Mouse (Mus musculus) midbrain, embryonic 13.5 days (tissue): Measurements from ENCODE around the gene Rbfox3. TPM values are rescaled to one million over a fixed set of nuclear protein-coding genes. Genes with fewer than 3 reads are reported as not detected.
A peak's percentile ranks its signal among the peaks of the same experiment; 100 is the strongest.

ENCODE experiments used
- ATAC-seq: fragments of 200-750 bp; cut with Nextera tagmentation; 2 replicates; pipeline ENCODE4 v1.8.0; 2017; ENCODE audit warnings: mild to moderate bottlenecking, moderate TSS enrichment, moderate library complexity
- H3K27ac ChIP-seq: fragments of 300-500 bp; sonication (generic); 2 replicates; pipeline ENCODE4 v1.5.1; 2015; ENCODE audit warnings: inconsistent platforms, mild to moderate bottlenecking, moderate library complexity
- H3K27me3 ChIP-seq: fragments of 300-500 bp; sonication (generic); 2 replicates; pipeline ENCODE4 v1.6.1; 2015; ENCODE audit warnings: mild to moderate bottlenecking, inconsistent platforms
- H3K36me3 ChIP-seq: fragments of 300-500 bp; sonication (generic); 2 replicates; pipeline ENCODE4 v1.6.1; 2015; ENCODE audit warnings: mild to moderate bottlenecking, inconsistent platforms
- H3K4me1 ChIP-seq: fragments of 300-500 bp; sonication (generic); replicated peaks from 2 replicates; pipeline ENCODE4 v1.6.1; 2015; ENCODE audit warnings: inconsistent platforms
- H3K4me2 ChIP-seq: fragments of 300-500 bp; sonication (generic); replicated peaks from 2 replicates; pipeline ENCODE4 v1.6.1; 2015; ENCODE audit warnings: moderate library complexity, mild to moderate bottlenecking, inconsistent platforms
- H3K4me3 ChIP-seq: fragments of 300-500 bp; sonication (generic); replicated peaks from 2 replicates; pipeline ENCODE4 v1.5.1; 2015; ENCODE audit warnings: mild to moderate bottlenecking, inconsistent platforms
- H3K9ac ChIP-seq: fragments of 300-500 bp; sonication (generic); replicated peaks from 2 replicates; pipeline ENCODE4 v1.6.1; 2015; ENCODE audit warnings: mild to moderate bottlenecking, inconsistent platforms
- H3K9me3 ChIP-seq: fragments of 300-500 bp; sonication (generic); 2 replicates; pipeline ENCODE4 v1.6.1; 2016; ENCODE audit warnings: mild to moderate bottlenecking, inconsistent platforms
- WGBS: fragments of 180-500 bp; shearing (Covaris S2); methylation state at CpG from one replicate; pipeline ENCODE4 v1.1.7; 2015; 5-methylcytosine and 5-hydroxymethylcytosine counted together
- microRNA-seq: library from miRNA; unstranded; fragments of <30 nt; microRNA quantifications from one replicate; pipeline ENCODE4, GENCODE M21; 2016
- polyA plus RNA-seq: library from polyadenylated mRNA; unstranded; fragments of >200 nt; fragmentation: Nextera tagmentation; extraction: Ambion mirVana; gene quantifications from 2 replicates; pipeline ENCODE4 v1.2.1, GENCODE M21; 2015

Rbfox3 gene
- polyA plus RNA-seq, 1 experiment from 2014 or later = 29.9 TPM

- Histone ChIP-seq H3K36me3 (no peaks in the 10 kb centered on the region), H3K9me3 (no peaks in the 10 kb centered on the region), H3K4me3 (no peak overlapping the region), H3K27ac (no peak overlapping the region), H3K9ac (no peak overlapping the region), H3K4me1 (peaks cover 6% of the 10 kb centered on the region), H3K4me2 (no peak overlapping the region), H3K27me3 (peaks cover 14% of the 10 kb centered on the region; the same call in 1 of the 2 replicates)
- WGBS = 9% methylated on average over 3 of the region's 3 CpGs
- peak; percentile 44 for ATAC-seq
Measured at GRCm38 (mm10) chr11:118445843-118446242, 465.6 kb downstream of the Rbfox3 start.

- 28% methylated on average over 10 of the region's 11 CpGs for whole genome bisulfite sequencing
- Histone ChIP-seq H3K9ac (no peak overlapping the region; the same call in 1 of the 2 replicates), H3K4me3 (no peak overlapping the region), H3K36me3 (no peaks in the 10 kb centered on the region), H3K4me2 (no peak overlapping the region), H3K27ac (no peak overlapping the region), H3K9me3 (no peaks in the 10 kb centered on the region), H3K4me1 (peaks cover 25% of the 10 kb centered on the region), H3K27me3 (peaks cover 14% of the 10 kb centered on the region; the same call in 1 of the 2 replicates)
- no peak for ATAC-seq
Measured at GRCm38 (mm10) chr11:118443201-118443970, 468.0 kb downstream of the Rbfox3 start.

- H3K4me1 ChIP-seq = peaks cover 32% of the 10 kb centered on the region
- H3K4me2 ChIP-seq = no peak overlapping the region
- H3K27me3 ChIP-seq = peaks cover 14% of the 10 kb centered on the region; the same call in 1 of the 2 replicates
- H3K9me3 ChIP-seq = no peaks in the 10 kb centered on the region
- H3K27ac ChIP-seq = no peak overlapping the region
- no peak overlapping the region for H3K4me3 ChIP-seq
- WGBS = 78% methylated on average over 13 of the region's 13 CpGs
- no peak overlapping the region for H3K9ac ChIP-seq
- H3K36me3 ChIP-seq = no peaks in the 10 kb centered on the region
- 0 out of 2 replicates have a peak, but pooled peaks have one; percentile 7 for ATAC-seq
Measured at GRCm38 (mm10) chr11:118442691-118443090, 468.7 kb downstream of the Rbfox3 start.

Small RNA genes lying within 50 kb of the gene (microRNA-seq; reads per million reads assigned to microRNA genes)
- not detected for gene Gm25040

Other genes starting within 250 kb of the Rbfox3 start
- not detected in 2 replicates for gene Enpp7, start 76.6 kb upstream of the Rbfox3 start, polyA plus RNA-seq
- 34.7 and 35.5 TPM in 2 replicates for gene Cbx2, start 111.4 kb upstream of the Rbfox3 start, polyA plus RNA-seq
- 9.8 and 15.2 TPM in 2 replicates for gene Cbx8, start 129.4 kb upstream of the Rbfox3 start, polyA plus RNA-seq
- 14.1 and 16.3 TPM in 2 replicates for gene Cbx4, start 174.6 kb upstream of the Rbfox3 start, polyA plus RNA-seq